Mouse (Mus musculus): ENCODE measurements at regions not wholly inside any gene's neighbourhood (a gene's known extent, or its start where the extent isn't known, plus 50 kb on each side); places are given as distances from the start of the nearest gene placed in this dataset.

- Histone ChIP-seq H3K27ac (ENCODE audit: low read length) (no peak overlapping the region), H3K9me3 (ENCODE audit: low read length) (no peaks in the 10 kb centered on the region), H3K4me2 (replicated peaks; ENCODE audit: low read depth, low read length) (no peak overlapping the region), H3K4me1 (ENCODE audit: insufficient read depth, low read depth, low read length) (no peaks in the 10 kb centered on the region), H3K9ac (replicated peaks; ENCODE audit: low read depth) (no peak overlapping the region), H3K27me3 (replicated peaks; ENCODE audit: insufficient read depth, low read length) (no peaks in the 10 kb centered on the region), H3K36me3 (ENCODE audit: insufficient read depth, low read length) (no peaks in the 10 kb centered on the region), H3K4me3 (ENCODE audit: low read depth, low read length) (no peak overlapping the region)
- DNase-seq (ENCODE audit: low spot score) (peak; percentile 38), ATAC-seq (peak; percentile 80)
- TF ChIP-seq CTCF (IDR thresholded peaks at IDR 0.05) (no peak), EP300 (IDR thresholded peaks at IDR 0.05) (no peak)
- WGBS: 62% methylated on average over 4 of the region's 4 CpGs
Observed at GRCm38 (mm10) chr2:179277887-179278282, 164.3 kb upstream of the Cdh4 start.

GRCm38 (mm10) chr2:179282276-179282675, 160.0 kb upstream of the Cdh4 start:
- no peaks in the 10 kb centered on the region for H3K36me3 ChIP-seq (ENCODE audit: insufficient read depth, low read length)
- no peaks in the 10 kb centered on the region for H3K27me3 ChIP-seq (replicated peaks; ENCODE audit: insufficient read depth, low read length)
- no peak overlapping the region for H3K4me2 ChIP-seq (replicated peaks; ENCODE audit: low read depth, low read length)
- WGBS: 78% methylated on average over 6 of the region's 6 CpGs
- H3K9ac ChIP-seq (replicated peaks; ENCODE audit: low read depth): no peak overlapping the region
- ATAC-seq (no peak), DNase-seq (ENCODE audit: low spot score) (no peak)
- TF ChIP-seq CTCF (IDR thresholded peaks at IDR 0.05): no peak
- TF ChIP-seq EP300 (IDR thresholded peaks at IDR 0.05): no peak
- no peak overlapping the region for H3K4me3 ChIP-seq (ENCODE audit: low read depth, low read length)
- no peaks in the 10 kb centered on the region for H3K4me1 ChIP-seq (ENCODE audit: insufficient read depth, low read depth, low read length)
- no peak overlapping the region for H3K27ac ChIP-seq (ENCODE audit: low read length)
- no peaks in the 10 kb centered on the region for H3K9me3 ChIP-seq (ENCODE audit: low read length)

- 25% methylated on average over 5 of the region's 5 CpGs for WGBS
- Histone ChIP-seq H3K9ac (replicated peaks; ENCODE audit: low read depth) (no peak overlapping the region), H3K4me2 (replicated peaks; ENCODE audit: low read depth, low read length) (no peak overlapping the region), H3K9me3 (ENCODE audit: low read length) (no peaks in the 10 kb centered on the region), H3K27me3 (replicated peaks; ENCODE audit: insufficient read depth, low read length) (no peaks in the 10 kb centered on the region), H3K4me1 (ENCODE audit: insufficient read depth, low read depth, low read length) (no peaks in the 10 kb centered on the region), H3K27ac (ENCODE audit: low read length) (no peak overlapping the region), H3K4me3 (ENCODE audit: low read depth, low read length) (no peak overlapping the region), H3K36me3 (ENCODE audit: insufficient read depth, low read length) (no peaks in the 10 kb centered on the region)
- DNase-seq (ENCODE audit: low spot score): no peak
- ATAC-seq: no peak
- TF ChIP-seq EP300 (IDR thresholded peaks at IDR 0.05) (no peak), CTCF (IDR thresholded peaks at IDR 0.05) (no peak)
Observed at GRCm38 (mm10) chr2:179290394-179290793, 151.8 kb upstream of the Cdh4 start.

GRCm38 (mm10) chr2:179291046-179291563, 151.1 kb upstream of the Cdh4 start:
- Histone ChIP-seq H3K9me3 (ENCODE audit: low read length) (no peaks in the 10 kb centered on the region), H3K36me3 (ENCODE audit: insufficient read depth, low read length) (no peaks in the 10 kb centered on the region), H3K9ac (replicated peaks; ENCODE audit: low read depth) (no peak overlapping the region), H3K27ac (ENCODE audit: low read length) (no peak overlapping the region), H3K4me3 (ENCODE audit: low read depth, low read length) (no peak overlapping the region), H3K27me3 (replicated peaks; ENCODE audit: insufficient read depth, low read length) (no peaks in the 10 kb centered on the region), H3K4me1 (ENCODE audit: insufficient read depth, low read depth, low read length) (no peaks in the 10 kb centered on the region), H3K4me2 (replicated peaks; ENCODE audit: low read depth, low read length) (no peak overlapping the region)
- WGBS: 55% methylated on average over 1 of the region's 1 CpGs
- TF ChIP-seq CTCF (IDR thresholded peaks at IDR 0.05) (no peak), EP300 (IDR thresholded peaks at IDR 0.05) (no peak)
- DNase-seq (ENCODE audit: low spot score): no peak
- ATAC-seq: no peak

- 84% methylated on average over 8 of the region's 8 CpGs for WGBS
- no peak for ATAC-seq
- DNase-seq (ENCODE audit: low spot score): no peak
- Histone ChIP-seq H3K27me3 (replicated peaks; ENCODE audit: insufficient read depth, low read length) (no peaks in the 10 kb centered on the region), H3K4me3 (ENCODE audit: low read depth, low read length) (no peak overlapping the region), H3K4me2 (replicated peaks; ENCODE audit: low read depth, low read length) (no peak overlapping the region), H3K9ac (replicated peaks; ENCODE audit: low read depth) (no peak overlapping the region), H3K9me3 (ENCODE audit: low read length) (no peaks in the 10 kb centered on the region), H3K4me1 (ENCODE audit: insufficient read depth, low read depth, low read length) (no peaks in the 10 kb centered on the region), H3K27ac (ENCODE audit: low read length) (no peak overlapping the region), H3K36me3 (ENCODE audit: insufficient read depth, low read length) (no peaks in the 10 kb centered on the region)
- TF ChIP-seq EP300 (IDR thresholded peaks at IDR 0.05) (no peak), CTCF (IDR thresholded peaks at IDR 0.05) (no peak)
Observed at GRCm38 (mm10) chr2:179291958-179292357, 150.3 kb upstream of the Cdh4 start.

- no peaks in the 10 kb centered on the region for H3K27me3 ChIP-seq (replicated peaks; ENCODE audit: insufficient read depth, low read length)
- no peaks in the 10 kb centered on the region for H3K4me1 ChIP-seq (ENCODE audit: insufficient read depth, low read depth, low read length)
- H3K9me3 ChIP-seq (ENCODE audit: low read length): no peaks in the 10 kb centered on the region
- ATAC-seq: no peak
- H3K27ac ChIP-seq (ENCODE audit: low read length): no peak overlapping the region
- no peak overlapping the region for H3K9ac ChIP-seq (replicated peaks; ENCODE audit: low read depth)
- H3K36me3 ChIP-seq (ENCODE audit: insufficient read depth, low read length): no peaks in the 10 kb centered on the region
- TF ChIP-seq EP300 (IDR thresholded peaks at IDR 0.05) (no peak), CTCF (IDR thresholded peaks at IDR 0.05) (no peak)
- WGBS: 33% methylated on average over 4 of the region's 4 CpGs
- no peak for DNase-seq (ENCODE audit: low spot score)
- H3K4me2 ChIP-seq (replicated peaks; ENCODE audit: low read depth, low read length): no peak overlapping the region
- H3K4me3 ChIP-seq (ENCODE audit: low read depth, low read length): no peak overlapping the region
Observed at GRCm38 (mm10) chr2:179292566-179292965, 149.7 kb upstream of the Cdh4 start.

- H3K4me3 ChIP-seq (ENCODE audit: low read depth, low read length): no peak overlapping the region
- 74% methylated on average over 8 of the region's 8 CpGs for WGBS
- no peaks in the 10 kb centered on the region for H3K9me3 ChIP-seq (ENCODE audit: low read length)
- no peaks in the 10 kb centered on the region for H3K4me1 ChIP-seq (ENCODE audit: insufficient read depth, low read depth, low read length)
- TF ChIP-seq EP300 (IDR thresholded peaks at IDR 0.05) (no peak), CTCF (IDR thresholded peaks at IDR 0.05) (no peak)
- no peak for ATAC-seq
- no peaks in the 10 kb centered on the region for H3K36me3 ChIP-seq (ENCODE audit: insufficient read depth, low read length)
- H3K9ac ChIP-seq (replicated peaks; ENCODE audit: low read depth): no peak overlapping the region
- no peak overlapping the region for H3K4me2 ChIP-seq (replicated peaks; ENCODE audit: low read depth, low read length)
- no peaks in the 10 kb centered on the region for H3K27me3 ChIP-seq (replicated peaks; ENCODE audit: insufficient read depth, low read length)
- no peak for DNase-seq (ENCODE audit: low spot score)
- H3K27ac ChIP-seq (ENCODE audit: low read length): no peak overlapping the region
Observed at GRCm38 (mm10) chr2:179293114-179293513, 149.1 kb upstream of the Cdh4 start.
